Mouse (Mus musculus): Measurements from ENCODE around the gene Caskin1. TPM values are rescaled to one million over a fixed set of nuclear protein-coding genes. Genes with fewer than 3 reads are reported as not detected.
A peak's percentile ranks its signal among the peaks of the same experiment; 100 is the strongest.

Gene Caskin1
- total RNA-seq, 2 experiments from 2014 or later: not detected

- ATAC-seq (replicated peaks; ENCODE audit: low FRiP score, poor library complexity, severe bottlenecking): no peak
Observed at GRCm38 (mm10) chr17:24488662-24489264, 362 bp downstream of the Caskin1 start.

GRCm38 (mm10) chr17:24489265-24490030, 1.0 kb downstream of the Caskin1 start:
- no peak for ATAC-seq (replicated peaks; ENCODE audit: low FRiP score, poor library complexity, severe bottlenecking)

- no peak for ATAC-seq (replicated peaks; ENCODE audit: low FRiP score, poor library complexity, severe bottlenecking)
Observed at GRCm38 (mm10) chr17:24490399-24490798, 2.0 kb downstream of the Caskin1 start.

- ATAC-seq (replicated peaks; ENCODE audit: low FRiP score, poor library complexity, severe bottlenecking): no peak
Observed at GRCm38 (mm10) chr17:24494627-24495335, 6.4 kb downstream of the Caskin1 start.

GRCm38 (mm10) chr17:24495443-24495842, 7.0 kb downstream of the Caskin1 start:
- no peak for ATAC-seq (replicated peaks; ENCODE audit: low FRiP score, poor library complexity, severe bottlenecking)

GRCm38 (mm10) chr17:24496026-24496425, 7.6 kb downstream of the Caskin1 start:
- no peak for ATAC-seq (replicated peaks; ENCODE audit: low FRiP score, poor library complexity, severe bottlenecking)

- no peak for ATAC-seq (replicated peaks; ENCODE audit: low FRiP score, poor library complexity, severe bottlenecking)
Observed at GRCm38 (mm10) chr17:24502208-24502607, 13.8 kb downstream of the Caskin1 start.

- ATAC-seq (replicated peaks; ENCODE audit: low FRiP score, poor library complexity, severe bottlenecking): no peak
Observed at GRCm38 (mm10) chr17:24504085-24504484, 15.7 kb downstream of the Caskin1 start.

- no peak for ATAC-seq (replicated peaks; ENCODE audit: low FRiP score, poor library complexity, severe bottlenecking)
Observed at GRCm38 (mm10) chr17:24505286-24505955, 17.0 kb downstream of the Caskin1 start.

GRCm38 (mm10) chr17:24506332-24507070, 18.1 kb downstream of the Caskin1 start:
- no peak for ATAC-seq (replicated peaks; ENCODE audit: low FRiP score, poor library complexity, severe bottlenecking)

GRCm38 (mm10) chr17:24507129-24507664, 18.8 kb downstream of the Caskin1 start:
- no peak for ATAC-seq (replicated peaks; ENCODE audit: low FRiP score, poor library complexity, severe bottlenecking)

- ATAC-seq (replicated peaks; ENCODE audit: low FRiP score, poor library complexity, severe bottlenecking): no peak
Observed at GRCm38 (mm10) chr17:24507806-24508460, 19.5 kb downstream of the Caskin1 start.

GRCm38 (mm10) chr17:24513609-24514008, 25.2 kb downstream of the Caskin1 start:
- peak; percentile 63 for ATAC-seq (replicated peaks; ENCODE audit: low FRiP score, poor library complexity, severe bottlenecking)

GRCm38 (mm10) chr17:24514270-24515257, 26.2 kb downstream of the Caskin1 start:
- no peak for ATAC-seq (replicated peaks; ENCODE audit: low FRiP score, poor library complexity, severe bottlenecking)

- ATAC-seq (replicated peaks; ENCODE audit: low FRiP score, poor library complexity, severe bottlenecking): no peak
Observed at GRCm38 (mm10) chr17:24520450-24520849, 32.0 kb downstream of the Caskin1 start.

- no peak for ATAC-seq (replicated peaks; ENCODE audit: low FRiP score, poor library complexity, severe bottlenecking)
Observed at GRCm38 (mm10) chr17:24524734-24525133, 36.3 kb downstream of the Caskin1 start.

GRCm38 (mm10) chr17:24527315-24527714, 38.9 kb downstream of the Caskin1 start:
- no peak for ATAC-seq (replicated peaks; ENCODE audit: low FRiP score, poor library complexity, severe bottlenecking)

All from erythroid progenitor cell, adult 5-6 weeks (primary cell).